Mouse (Mus musculus): ENCODE results near the gene Sh3bp2. TPM values are rescaled to one million over a fixed set of nuclear protein-coding genes. Genes with fewer than 3 reads are reported as not detected.
A peak's percentile ranks its signal among the peaks of the same experiment; 100 is the strongest.

Sh3bp2 gene
- total and polyA plus RNA-seq, 3 experiments, result 2.7 to 4.4 (median 3.1) TPM

GRCm38 (mm10) chr5:34527352-34527751, 1.7 kb downstream of the Sh3bp2 start:
- Histone ChIP-seq H3K4me3 (no peak overlapping the region), H3K27me3 (ENCODE audit: control insufficient read depth, insufficient read depth, low read length) (no peaks in the 10 kb centered on the region), H3K9ac (ENCODE audit: low read depth, low read length) (no peak overlapping the region), H3K36me3 (ENCODE audit: control insufficient read depth, insufficient read depth, low read length) (no peaks in the 10 kb centered on the region), H3K79me2 (replicated peaks; ENCODE audit: control insufficient read depth, insufficient read depth, low read length) (no peaks in the 10 kb centered on the region), H3K4me1 (ENCODE audit: control insufficient read depth, insufficient read depth, low read length) (no peaks in the 10 kb centered on the region; the same call in 1 of the 2 replicates), H3K27ac (no peak overlapping the region)
- 88% methylated on average over 2 of the region's 2 CpGs for WGBS
- no peak for TF ChIP-seq CTCF (IDR thresholded peaks at IDR 0.05)
- no peak for DNase-seq
- intact Hi-C loops (cut with DNase I), result no loop called here

GRCm38 (mm10) chr5:34528724-34529123, 3.1 kb downstream of the Sh3bp2 start:
- Histone ChIP-seq H3K27ac (no peak overlapping the region), H3K4me3 (no peak overlapping the region), H3K9ac (ENCODE audit: low read depth, low read length) (no peak overlapping the region), H3K27me3 (ENCODE audit: control insufficient read depth, insufficient read depth, low read length) (no peaks in the 10 kb centered on the region), H3K4me1 (ENCODE audit: control insufficient read depth, insufficient read depth, low read length) (no peaks in the 10 kb centered on the region; the same call in none of the 2 replicates), H3K79me2 (replicated peaks; ENCODE audit: control insufficient read depth, insufficient read depth, low read length) (no peaks in the 10 kb centered on the region), H3K36me3 (ENCODE audit: control insufficient read depth, insufficient read depth, low read length) (no peaks in the 10 kb centered on the region)
- 63% methylated on average over 5 of the region's 5 CpGs for WGBS
- DNase-seq, result no peak
- intact Hi-C loops (cut with DNase I), result no loop called here
- TF ChIP-seq POLR2A (IDR thresholded peaks at IDR 0.05; ENCODE audit: insufficient read depth, low read depth, low read length) (no peak), EP300 (IDR thresholded peaks at IDR 0.05; ENCODE audit: insufficient read depth, low read depth, low read length) (no peak), CTCF (IDR thresholded peaks at IDR 0.05) (no peak)

- Histone ChIP-seq H3K79me2 (replicated peaks; ENCODE audit: control insufficient read depth, insufficient read depth, low read length) (no peaks in the 10 kb centered on the region), H3K4me1 (ENCODE audit: control insufficient read depth, insufficient read depth, low read length) (no peaks in the 10 kb centered on the region; the same call in none of the 2 replicates), H3K27ac (no peak overlapping the region), H3K36me3 (ENCODE audit: control insufficient read depth, insufficient read depth, low read length) (no peaks in the 10 kb centered on the region), H3K9ac (ENCODE audit: low read depth, low read length) (no peak overlapping the region), H3K27me3 (ENCODE audit: control insufficient read depth, insufficient read depth, low read length) (no peaks in the 10 kb centered on the region), H3K4me3 (no peak overlapping the region)
- DNase-seq, result no peak
- TF ChIP-seq EP300 (IDR thresholded peaks at IDR 0.05; ENCODE audit: insufficient read depth, low read depth, low read length), result no peak
- no peak for TF ChIP-seq CTCF (IDR thresholded peaks at IDR 0.05)
- TF ChIP-seq POLR2A (IDR thresholded peaks at IDR 0.05; ENCODE audit: insufficient read depth, low read depth, low read length), result no peak
- 84% methylated on average over 5 of the region's 5 CpGs for WGBS
- intact Hi-C loops (cut with DNase I), result no loop called here
Observed at GRCm38 (mm10) chr5:34530116-34530515, 4.5 kb downstream of the Sh3bp2 start.

- intact Hi-C loops (cut with DNase I), result no loop called here
- no peaks in the 10 kb centered on the region for H3K79me2 ChIP-seq (replicated peaks; ENCODE audit: control insufficient read depth, insufficient read depth, low read length)
- 47% methylated on average over 4 of the region's 4 CpGs for WGBS
- no peak overlapping the region for H3K9ac ChIP-seq (ENCODE audit: low read depth, low read length)
- peaks cover 2% of the 10 kb centered on the region for H3K4me1 ChIP-seq (ENCODE audit: control insufficient read depth, insufficient read depth, low read length)
- TF ChIP-seq POLR2A (IDR thresholded peaks at IDR 0.05; ENCODE audit: insufficient read depth, low read depth, low read length) (no peak), EP300 (IDR thresholded peaks at IDR 0.05; ENCODE audit: insufficient read depth, low read depth, low read length) (no peak), CTCF (IDR thresholded peaks at IDR 0.05) (no peak)
- no peak for DNase-seq
- H3K36me3 ChIP-seq (ENCODE audit: control insufficient read depth, insufficient read depth, low read length), result no peaks in the 10 kb centered on the region
- H3K27me3 ChIP-seq (ENCODE audit: control insufficient read depth, insufficient read depth, low read length), result no peaks in the 10 kb centered on the region
- H3K4me3 ChIP-seq, result no peak overlapping the region
- no peak overlapping the region for H3K27ac ChIP-seq
Observed at GRCm38 (mm10) chr5:34530687-34531086, 5.0 kb downstream of the Sh3bp2 start.

- intact Hi-C loops (cut with DNase I), result no loop called here
- no peak overlapping the region for H3K9ac ChIP-seq (ENCODE audit: low read depth, low read length)
- H3K27ac ChIP-seq, result no peak overlapping the region
Observed at GRCm38 (mm10) chr5:34533066-34533465, 7.4 kb downstream of the Sh3bp2 start.

GRCm38 (mm10) chr5:34533820-34534219, 8.2 kb downstream of the Sh3bp2 start:
- TF ChIP-seq POLR2A (IDR thresholded peaks at IDR 0.05; ENCODE audit: insufficient read depth, low read depth, low read length) (no peak), CTCF (IDR thresholded peaks at IDR 0.05) (no peak), EP300 (IDR thresholded peaks at IDR 0.05; ENCODE audit: insufficient read depth, low read depth, low read length) (no peak)
- no peaks in the 10 kb centered on the region for H3K79me2 ChIP-seq (replicated peaks; ENCODE audit: control insufficient read depth, insufficient read depth, low read length)
- 56% methylated on average over 3 of the region's 3 CpGs for WGBS
- no peaks in the 10 kb centered on the region for H3K36me3 ChIP-seq (ENCODE audit: control insufficient read depth, insufficient read depth, low read length)
- DNase-seq, result peak in 1 of 2 experiments; percentile 68
- H3K4me1 ChIP-seq (ENCODE audit: control insufficient read depth, insufficient read depth, low read length), result peaks cover 2% of the 10 kb centered on the region
- intact Hi-C loops (cut with DNase I), result no loop called here
- H3K9ac ChIP-seq (ENCODE audit: low read depth, low read length), result no peak overlapping the region
- H3K27ac ChIP-seq, result peak overlapping the region; percentile 31; the same call in 1 of the 2 replicates
- H3K27me3 ChIP-seq (ENCODE audit: control insufficient read depth, insufficient read depth, low read length), result no peaks in the 10 kb centered on the region
- no peak overlapping the region for H3K4me3 ChIP-seq

More at GRCm38 (mm10) chr5:34533066-34533465, 7.4 kb downstream of the Sh3bp2 start:
- WGBS, result 77% methylated on average over 5 of the region's 5 CpGs
- TF ChIP-seq CTCF (IDR thresholded peaks at IDR 0.05), result no peak
- no peak for TF ChIP-seq POLR2A (IDR thresholded peaks at IDR 0.05; ENCODE audit: insufficient read depth, low read depth, low read length)
- TF ChIP-seq EP300 (IDR thresholded peaks at IDR 0.05; ENCODE audit: insufficient read depth, low read depth, low read length), result no peak
- Histone ChIP-seq H3K36me3 (ENCODE audit: control insufficient read depth, insufficient read depth, low read length) (no peaks in the 10 kb centered on the region), H3K4me3 (no peak overlapping the region), H3K27me3 (ENCODE audit: control insufficient read depth, insufficient read depth, low read length) (no peaks in the 10 kb centered on the region), H3K79me2 (replicated peaks; ENCODE audit: control insufficient read depth, insufficient read depth, low read length) (no peaks in the 10 kb centered on the region), H3K4me1 (ENCODE audit: control insufficient read depth, insufficient read depth, low read length) (peaks cover 2% of the 10 kb centered on the region)
- no peak for DNase-seq
